Mouse (Mus musculus) CH12.LX (cell line): Measurements from ENCODE around the gene Selenof. TPM values are rescaled to one million over a fixed set of nuclear protein-coding genes. Genes with fewer than 3 reads are reported as not detected.

ENCODE experiments used
- DNase-seq: peaks from one replicate; pipeline ENCODE4 v3.0.0-alpha.2; 2013; ENCODE audit errors: extremely low read depth
- H3K27ac ChIP-seq: 2 replicates; pipeline ENCODE4 v1.5.1; 2012; ENCODE audit warnings: low read depth, mild to moderate bottlenecking, control low read depth, moderate library complexity; ENCODE audit not compliant: insufficient read depth
- H3K27me3 ChIP-seq: replicated peaks from 2 replicates; pipeline ENCODE3; 2012; ENCODE audit warnings: inconsistent platforms
- H3K36me3 ChIP-seq, 2 experiments: replicated peaks in 1 of 2; 2 replicates each; pipeline versions ENCODE3 to v1.6.1; 2012; ENCODE audit warnings: inconsistent platforms in 1 of 2, low read length in 1 of 2, mild to moderate bottlenecking in 1 of 2, mixed read lengths in 1 of 2, moderate library complexity in 1 of 2; ENCODE audit not compliant: control insufficient read depth in 1 of 2, insufficient read depth in 1 of 2
- H3K4me1 ChIP-seq, 2 experiments: 2 replicates each; pipeline ENCODE4 v1.6.1; 2012; ENCODE audit warnings: inconsistent platforms in 1 of 2, moderate library complexity in 1 of 2; ENCODE audit not compliant: insufficient read depth in 2 of 2, control insufficient read depth in 1 of 2
- H3K4me2 ChIP-seq: 2 replicates; pipeline ENCODE4 v1.6.1; 2012; ENCODE audit warnings: low read depth, mild to moderate bottlenecking, control low read depth; ENCODE audit not compliant: poor library complexity, insufficient read depth, severe bottlenecking
- H3K4me3 ChIP-seq, 3 experiments: fragments of 150-350 bp in 1 of 3; sonication (generic) in 1 of 3; replicated peaks in 1 of 3; 2 replicates each; pipeline versions ENCODE3 to v1.5.1; 2011 to 2012; ENCODE audit warnings: low read depth in 2 of 3, low read length in 2 of 3, mild to moderate bottlenecking in 2 of 3, moderate library complexity in 2 of 3, control low read depth in 1 of 3, improper control_type of control experiment in 1 of 3, inconsistent platforms in 1 of 3, mixed read lengths in 1 of 3; ENCODE audit not compliant: poor library complexity in 1 of 3
- H3K79me2 ChIP-seq: replicated peaks from 2 replicates; pipeline ENCODE4 v1.6.1; 2012; ENCODE audit warnings: mild to moderate bottlenecking, moderate library complexity; ENCODE audit not compliant: control insufficient read depth, poor library complexity, insufficient read depth, severe bottlenecking; ENCODE audit errors: extremely low read depth
- H3K9ac ChIP-seq: 2 replicates; pipeline ENCODE4 v1.6.1; 2012; ENCODE audit warnings: low read depth, mild to moderate bottlenecking, control low read depth, moderate library complexity; ENCODE audit not compliant: insufficient read depth
- H3K9me3 ChIP-seq: replicated peaks from 2 replicates; pipeline ENCODE3; 2012; ENCODE audit warnings: low read length, inconsistent platforms, mixed read lengths
- CHD1 ChIP-seq: IDR thresholded peaks from 2 replicates; pipeline ENCODE4 v1.6.1; 2012; ENCODE audit warnings: low read depth, low read length, improper control_type of control experiment, inconsistent platforms
- CHD2 ChIP-seq: IDR thresholded peaks from 2 replicates; pipeline ENCODE4 v1.6.1; 2011; ENCODE audit warnings: low read length, improper control_type of control experiment
- CTCF ChIP-seq, 2 experiments: IDR thresholded peaks in 1 of 2; conservative IDR thresholded peaks in 1 of 2; 2 replicates each; pipeline ENCODE4 v1.5.1; 2011 to 2012; ENCODE audit warnings: low read depth in 2 of 2, low read length in 2 of 2, improper control_type of control experiment in 1 of 2, inconsistent platforms in 1 of 2, mild to moderate bottlenecking in 1 of 2, moderate library complexity in 1 of 2
- E2F4 ChIP-seq: IDR thresholded peaks from 2 replicates; pipeline ENCODE4 v1.6.1; 2011; ENCODE audit warnings: low read depth, low read length, improper control_type of control experiment; ENCODE audit not compliant: insufficient replicate concordance
- HCFC1 ChIP-seq: IDR thresholded peaks from 2 replicates; pipeline ENCODE4 v1.6.1; 2012; ENCODE audit warnings: low read depth, mild to moderate bottlenecking, inconsistent platforms, low read length, improper control_type of control experiment
- IRF4 ChIP-seq: IDR thresholded peaks from 2 replicates; pipeline ENCODE4 v1.6.1; 2014; ENCODE audit warnings: low read depth, mild to moderate bottlenecking, inconsistent platforms, low read length, improper control_type of control experiment
- JUN ChIP-seq: IDR thresholded peaks from 2 replicates; pipeline ENCODE4 v1.6.1; 2011; ENCODE audit warnings: low read depth, mild to moderate bottlenecking, low read length, improper control_type of control experiment, moderate library complexity; ENCODE audit not compliant: insufficient read depth
- JUND ChIP-seq: conservative IDR thresholded peaks from 2 replicates; pipeline ENCODE4 v1.6.1; 2011; ENCODE audit warnings: low read depth, low read length, improper control_type of control experiment
- KAT2A ChIP-seq: IDR thresholded peaks from 2 replicates; pipeline ENCODE4 v1.6.1; 2012; ENCODE audit warnings: low read length, improper control_type of control experiment, inconsistent platforms; ENCODE audit not compliant: insufficient replicate concordance
- MAX ChIP-seq: IDR thresholded peaks from 2 replicates; pipeline ENCODE4 v1.6.1; 2011; ENCODE audit warnings: low read length, improper control_type of control experiment
- MAZ ChIP-seq: IDR thresholded peaks from 2 replicates; pipeline ENCODE4 v1.6.1; 2012; ENCODE audit warnings: low read depth, mild to moderate bottlenecking, inconsistent platforms, low read length, improper control_type of control experiment, moderate library complexity
- MEF2A ChIP-seq: IDR thresholded peaks from 2 replicates; pipeline ENCODE4 v1.6.1; 2014; ENCODE audit warnings: low read depth, mild to moderate bottlenecking, inconsistent platforms, low read length, improper control_type of control experiment, borderline replicate concordance
- MXI1 ChIP-seq: IDR thresholded peaks from 2 replicates; pipeline ENCODE4 v1.6.1; 2011; ENCODE audit warnings: mild to moderate bottlenecking, low read depth, low read length, improper control_type of control experiment
- MYC ChIP-seq: IDR thresholded peaks from 2 replicates; pipeline ENCODE4 v1.6.1; 2011; ENCODE audit warnings: low read depth, mild to moderate bottlenecking, improper control_type of control experiment, low read length
- NELFE ChIP-seq: IDR thresholded peaks from 2 replicates; pipeline ENCODE4 v1.6.1; 2011; ENCODE audit warnings: low read depth, low read length, improper control_type of control experiment
- NRF1 ChIP-seq: IDR thresholded peaks from 2 replicates; pipeline ENCODE4 v1.6.1; 2014; ENCODE audit warnings: low read depth, mild to moderate bottlenecking, inconsistent platforms, low read length, improper control_type of control experiment, moderate library complexity
- POLR2A ChIP-seq: IDR thresholded peaks from 2 replicates; pipeline ENCODE4 v1.6.1; 2011; ENCODE audit warnings: low read depth, mild to moderate bottlenecking, improper control_type of control experiment, low read length
- POLR2AphosphoS2 ChIP-seq: IDR thresholded peaks from 2 replicates; pipeline ENCODE4 v1.6.1; 2011; ENCODE audit warnings: low read depth, low read length, improper control_type of control experiment
- RAD21 ChIP-seq: IDR thresholded peaks from 2 replicates; pipeline ENCODE4 v1.6.1; 2011; ENCODE audit warnings: low read depth, mild to moderate bottlenecking, low read length, improper control_type of control experiment, moderate library complexity
- SIN3A ChIP-seq: IDR thresholded peaks from 2 replicates; pipeline ENCODE4 v1.6.1; 2012; ENCODE audit warnings: low read length, improper control_type of control experiment, inconsistent platforms
- TBP ChIP-seq: conservative IDR thresholded peaks from 2 replicates; pipeline ENCODE4 v1.6.1; 2011; ENCODE audit warnings: low read depth, low read length, improper control_type of control experiment
- TCF12 ChIP-seq: IDR thresholded peaks from 2 replicates; pipeline ENCODE4 v1.6.1; 2014; ENCODE audit warnings: low read depth, mild to moderate bottlenecking, inconsistent platforms, low read length, improper control_type of control experiment
- UBTF ChIP-seq: IDR thresholded peaks from 2 replicates; pipeline ENCODE4 v1.6.1; 2012; ENCODE audit warnings: low read depth, mild to moderate bottlenecking, inconsistent platforms, low read length, improper control_type of control experiment, moderate library complexity
- ZNF384 ChIP-seq: IDR thresholded peaks from 2 replicates; pipeline ENCODE4 v1.6.1; 2012; ENCODE audit warnings: low read depth, low read length, improper control_type of control experiment, inconsistent platforms
- dilution Hi-C: fragments of 300-500 bp; cut with MboI; formaldehyde crosslinking; loops from 2 replicates; pipeline ENCODE4 v1.14.3; 2020; ENCODE audit warnings: low sequenced_read_pairs; ENCODE audit not compliant: extremely low pct_unique_long_range_greater_than_20kb, extremely low pct_ligation_motif_present
- in situ Hi-C: fragments of 300-500 bp; cut with MboI; formaldehyde crosslinking; loops from 3 replicates; pipeline ENCODE4 v1.14.3; 2019; ENCODE audit warnings: low sequenced_read_pairs, low pct_ligation_motif_present, low pct_unique_long_range_greater_than_20kb, mixed read lengths
- polyA plus RNA-seq: library from polyadenylated mRNA; unstranded; fragments of >175 nt; gene quantifications from 2 replicates; pipeline ENCODE4 v1.2.1, GENCODE M21; 2012; ENCODE audit warnings: low read depth; ENCODE audit not compliant: insufficient read length
- total RNA-seq, 2 experiments: library from RNA; depleted of rRNA; stranded (reverse); fragments of 300-350 nt in 1 of 2; fragments of >200 nt in 1 of 2; gene quantifications; 2 replicates each; pipeline ENCODE4 v1.2.3; 2012 to 2014

The Selenof gene
- total and polyA plus RNA-seq, 3 experiments = 528 to 1,358 (median 678) TPM

DNA sequence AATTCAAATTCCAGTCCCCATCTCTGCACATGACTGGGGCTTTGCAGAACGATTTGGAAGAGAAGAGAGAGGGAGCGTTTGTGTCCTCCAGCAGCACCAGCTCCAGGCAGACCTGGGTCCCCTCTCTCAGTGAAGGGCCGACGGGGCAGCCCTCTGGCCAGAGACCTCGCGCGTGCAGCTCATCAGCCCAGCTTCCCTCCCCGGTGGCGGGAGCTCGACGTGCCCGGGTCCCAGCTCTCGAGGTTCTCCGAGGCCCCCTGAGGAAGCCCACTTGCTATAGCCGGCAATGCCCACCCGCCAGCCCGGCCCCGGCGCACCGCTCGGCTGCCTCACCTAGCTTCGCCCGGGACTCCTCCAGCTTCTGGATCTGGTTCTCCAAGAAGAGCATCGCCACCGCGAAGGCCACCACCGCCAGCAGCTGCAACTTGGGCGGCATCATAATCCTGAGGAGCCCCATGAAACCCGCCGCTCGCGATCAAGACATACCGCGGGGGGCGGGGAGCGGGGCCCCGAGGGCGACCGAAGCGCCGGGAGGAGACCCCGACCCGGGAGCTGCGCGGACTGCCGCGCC is 618 bp upstream of the Selenof start (continued):
- TF ChIP-seq MAZ (peak; percentile 45; the same call in 1 of the 2 replicates), CHD2 (peak; percentile 31; the same call in 1 of the 2 replicates), POLR2AphosphoS2 (no peak), TCF12 (peak; percentile 22; the same call in 1 of the 2 replicates)

DNA sequence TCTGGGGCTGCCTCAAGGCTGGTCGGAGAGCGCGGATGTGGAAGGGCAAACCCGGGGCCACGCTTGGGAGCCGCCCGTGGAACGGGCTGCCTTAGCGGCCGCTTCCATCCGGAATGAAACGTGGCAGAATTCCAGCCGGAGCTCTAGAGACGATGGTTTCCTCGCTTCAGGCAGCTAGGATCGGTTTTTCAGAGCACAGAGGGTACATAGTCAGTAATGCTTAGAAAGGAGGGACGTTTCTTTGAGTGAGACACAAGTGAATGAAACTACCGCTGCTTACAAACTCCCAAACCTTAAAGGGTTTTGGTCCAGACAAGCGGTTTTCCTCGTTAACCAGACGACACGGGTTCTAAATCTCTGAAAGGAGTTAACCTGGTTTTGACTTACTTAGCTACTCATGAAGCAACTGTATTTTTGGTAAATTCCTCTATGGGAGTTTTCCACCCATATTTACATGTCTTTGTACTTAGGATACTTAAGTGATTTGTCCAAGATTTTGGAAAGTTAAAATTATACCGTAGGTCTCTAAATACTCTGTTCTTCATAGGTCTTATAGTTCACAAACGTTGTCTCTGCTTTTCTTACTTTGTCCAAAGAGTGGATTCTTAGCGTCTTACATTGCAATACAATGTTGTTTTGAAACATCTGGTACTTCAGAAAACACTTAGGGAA is 848 bp downstream of the Selenof start:
- no peak for DNase-seq
- TF ChIP-seq KAT2A = 0 out of 2 replicates have a peak, but pooled peaks have one; percentile 31
- TF ChIP-seq POLR2A = no peak
- TF ChIP-seq UBTF = 0 out of 2 replicates have a peak, but pooled peaks have one; percentile 34
- TF ChIP-seq JUND = 0 out of 2 replicates have a peak, but pooled peaks have one; percentile 18
- 0 out of 2 replicates have a peak, but pooled peaks have one; percentile 44 for TF ChIP-seq MXI1
- no peak for TF ChIP-seq TBP
- peak; percentile 92; the same call in 1 of the 2 replicates for TF ChIP-seq CHD1
- no peak for TF ChIP-seq ZNF384
- TF ChIP-seq MAX = no peak
- TF ChIP-seq SIN3A = peak; percentile 59
- TF ChIP-seq CTCF (conservative IDR thresholded peaks at IDR 0.05 in 1 of 2, IDR thresholded peaks at IDR 0.05 in 1 of 2; ENCODE audit: low read depth in 2 of 2, low read length in 2 of 2) = no peak
- H3K4me3 ChIP-seq = peak overlapping the region; percentile 75 to 84 (median 79)
- H3K27ac ChIP-seq = peak overlapping the region; percentile 47
- in situ Hi-C loops (no loop called here), dilution Hi-C loops (no loop called here)
- peaks cover 74% of the 10 kb centered on the region for H3K79me2 ChIP-seq
- peak overlapping the region; percentile 87 for H3K9ac ChIP-seq
- peaks cover 23 to 41% of the 10 kb centered on the region in 2 experiments for H3K36me3 ChIP-seq
- peaks cover 21 to 55% of the 10 kb centered on the region in 2 experiments for H3K4me1 ChIP-seq
- peak overlapping the region; percentile 14; the same call in 1 of the 2 replicates for H3K4me2 ChIP-seq
- no peaks in the 10 kb centered on the region for H3K9me3 ChIP-seq
- H3K27me3 ChIP-seq = no peaks in the 10 kb centered on the region

DNA sequence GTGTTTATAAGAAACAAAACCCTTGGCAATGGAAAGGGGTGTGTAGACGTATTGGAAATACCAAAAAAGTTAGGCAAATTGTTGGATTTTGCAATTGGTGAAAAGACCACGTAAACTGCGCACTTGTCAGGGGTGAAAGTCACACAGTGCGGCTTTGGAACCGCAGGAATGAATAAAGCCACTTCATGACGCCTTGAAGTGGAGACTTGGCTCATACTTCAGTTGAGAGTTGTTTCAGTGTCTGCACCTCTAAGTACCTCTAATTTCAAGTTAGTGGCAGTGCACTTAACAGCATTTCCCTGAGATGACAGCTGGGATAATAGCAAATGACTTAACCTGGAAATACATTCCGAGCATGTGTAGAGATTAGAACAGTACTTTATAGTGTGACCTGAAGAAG is 4.2 kb downstream of the Selenof start:
- H3K9me3 ChIP-seq = no peaks in the 10 kb centered on the region
- no peaks in the 10 kb centered on the region for H3K27me3 ChIP-seq
- peaks cover 24 to 58% of the 10 kb centered on the region in 2 experiments for H3K4me1 ChIP-seq
- no peak overlapping the region for H3K27ac ChIP-seq
- no peak overlapping the region for H3K4me2 ChIP-seq
- dilution Hi-C loops = no loop called here
- H3K9ac ChIP-seq = no peak overlapping the region
- in situ Hi-C loops = no loop called here
- peaks cover 74% of the 10 kb centered on the region for H3K79me2 ChIP-seq
- TF ChIP-seq UBTF (no peak), IRF4 (no peak), JUND (no peak), HCFC1 (no peak), NRF1 (no peak), MYC (no peak), RAD21 (no peak), CTCF (conservative IDR thresholded peaks at IDR 0.05 in 1 of 2, IDR thresholded peaks at IDR 0.05 in 1 of 2; ENCODE audit: low read depth in 2 of 2, low read length in 2 of 2) (no peak), TBP (no peak), NELFE (no peak), MEF2A (no peak), E2F4 (no peak), MXI1 (no peak), CHD2 (no peak), JUN (no peak)
- TF ChIP-seq, all 38 proteins: peak for 0
- no peak for DNase-seq
- peaks cover 44 to 74% of the 10 kb centered on the region in 2 experiments for H3K36me3 ChIP-seq
- H3K4me3 ChIP-seq = no peak overlapping the region
